Mouse (Mus musculus): ENCODE measurements around the gene Prickle1.

DNA sequence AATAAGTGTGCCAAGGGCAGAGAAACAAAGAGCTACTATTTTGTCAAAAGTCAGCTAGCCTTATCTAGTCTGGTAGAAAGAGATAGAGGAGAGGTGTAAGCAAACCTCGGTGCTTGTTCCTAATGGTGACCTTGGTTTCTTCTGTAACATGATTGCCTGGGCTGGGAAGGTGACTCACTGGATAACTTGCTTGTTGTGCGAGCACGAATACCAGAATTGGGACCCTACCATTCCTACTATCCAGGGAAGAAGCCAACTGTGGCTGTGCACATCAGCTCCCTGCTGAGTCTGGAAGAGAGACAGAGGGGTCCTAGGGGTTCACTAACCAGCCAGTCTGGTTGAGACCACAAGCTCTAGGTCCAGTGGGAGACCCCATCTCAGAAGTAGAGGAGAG lies 73.9 kb downstream of the Prickle1 start:
- TF ChIP-seq CTCF (IDR thresholded peaks at IDR 0.05; ENCODE audit: insufficient read depth, low read length) (no peak), POLR2A (IDR thresholded peaks at IDR 0.05; ENCODE audit: borderline replicate concordance, extremely low read depth, low read depth, low read length) (no peak)

All from lung, adult 2 months (tissue).